Mouse (Mus musculus) midbrain, embryonic 11.5 days (tissue): Measurements from ENCODE around the gene Hdac11. TPM values are rescaled to one million over a fixed set of nuclear protein-coding genes. Genes with fewer than 3 reads are reported as not detected.

Source experiments
- polyA plus RNA-seq: library from polyadenylated mRNA; unstranded; fragments of >200 nt; fragmentation: Nextera tagmentation; extraction: Ambion mirVana; gene quantifications from 2 replicates; pipeline ENCODE4 v1.2.1, GENCODE M21; 2014

Hdac11 gene
- polyA plus RNA-seq, 1 experiment from 2014 or later: 13.0 TPM

Other genes starting within 250 kb of the Hdac11 start
- gene Iqsec1, start 168.0 kb upstream of the Hdac11 start, polyA plus RNA-seq: 14.6 and 16.5 TPM in 2 replicates
- gene Nup210, start 39.8 kb upstream of the Hdac11 start, polyA plus RNA-seq: 13.9 and 15.8 TPM in 2 replicates
- gene Fbln2, start 55.8 kb downstream of the Hdac11 start, polyA plus RNA-seq: 21.9 TPM in 2 replicates